Mouse (Mus musculus): ENCODE measurements around the gene Zmym2. TPM values are rescaled to one million over a fixed set of nuclear protein-coding genes. Genes with fewer than 3 reads are reported as not detected.

Zmym2 gene
- total RNA-seq, 2 experiments from 2014 or later, result 33.8 to 64.5 TPM

DNA sequence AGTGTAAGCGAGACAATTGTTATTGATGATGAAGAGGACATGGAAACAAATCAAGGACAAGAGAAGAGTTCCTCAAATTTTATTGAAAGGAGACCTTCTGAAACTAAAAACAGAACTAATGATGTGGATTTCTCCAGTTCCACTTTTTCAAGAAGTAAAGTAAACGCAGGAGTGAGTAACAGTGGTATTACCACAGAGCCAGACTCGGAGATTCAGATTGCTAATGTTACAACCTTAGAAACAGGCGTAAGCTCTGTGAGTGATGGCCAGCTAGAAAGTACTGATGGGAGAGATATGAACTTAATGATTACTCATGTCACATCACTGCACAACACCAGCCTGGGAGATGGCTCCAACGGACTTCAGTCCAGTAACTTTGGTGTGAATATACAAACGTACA lies 16.6 kb downstream of the Zmym2 start:
- ATAC-seq (replicated peaks; ENCODE audit: poor library complexity, severe bottlenecking), result peak; percentile 93

DNA sequence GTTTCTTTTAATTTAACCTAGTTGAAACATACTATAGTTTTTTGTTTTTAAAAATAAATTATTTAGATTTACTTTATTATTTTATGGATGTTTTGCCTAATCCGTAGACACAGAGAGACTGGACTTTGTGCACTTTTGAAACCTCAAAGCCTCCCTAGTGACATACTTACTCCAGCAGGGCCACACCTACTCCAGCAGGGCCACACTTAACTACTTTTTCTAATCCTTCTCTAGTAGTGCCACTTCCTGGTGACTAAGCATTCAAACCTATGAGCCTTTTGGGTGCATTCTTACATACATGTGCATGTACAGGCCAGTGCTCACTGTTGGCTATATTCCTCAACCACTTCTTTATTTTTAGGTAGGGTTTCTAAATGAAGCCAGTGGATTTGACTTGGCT lies 19.2 kb downstream of the Zmym2 start:
- ATAC-seq (replicated peaks; ENCODE audit: poor library complexity, severe bottlenecking), result no peak

DNA sequence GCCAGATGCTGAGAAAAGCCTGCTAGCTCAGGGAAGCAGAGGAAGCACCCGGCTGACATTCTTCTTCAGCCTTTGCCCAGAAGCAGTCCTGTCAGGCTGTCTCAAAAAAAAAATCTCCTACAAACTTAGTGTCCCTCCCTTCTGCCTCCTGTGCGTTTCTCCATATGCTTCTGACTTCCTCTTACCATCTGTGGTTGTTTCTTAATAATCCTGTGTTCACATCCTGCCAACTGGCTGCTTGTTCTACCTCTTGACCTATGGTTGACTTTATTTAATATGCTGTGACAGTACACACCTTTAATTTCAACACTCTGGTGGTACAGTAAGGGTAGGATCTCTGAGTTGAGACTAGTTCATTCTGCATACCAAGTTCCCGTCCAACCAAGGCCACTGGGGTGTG lies 32.1 kb downstream of the Zmym2 start:
- ATAC-seq (replicated peaks; ENCODE audit: poor library complexity, severe bottlenecking), result peak; percentile 100

DNA sequence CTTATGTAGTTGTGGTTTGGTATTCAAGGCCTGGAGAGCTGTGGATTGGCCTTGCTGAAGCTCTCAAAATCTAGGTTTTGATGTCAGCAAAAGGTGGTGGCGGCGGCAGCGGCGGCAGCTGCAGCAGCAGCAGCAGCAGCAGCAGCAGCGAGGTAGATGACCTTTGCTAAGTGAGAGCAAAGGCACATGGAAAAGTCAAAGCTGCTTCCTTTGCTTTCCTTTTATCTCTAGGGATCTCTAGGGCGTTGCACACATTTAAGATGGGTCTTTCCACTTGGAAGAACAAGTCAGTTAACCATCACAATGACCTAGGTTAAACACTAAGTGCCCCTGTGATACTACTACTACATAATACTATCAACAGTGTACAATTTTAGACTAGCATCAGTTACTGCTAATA lies 49.0 kb downstream of the Zmym2 start:
- no peak for ATAC-seq (replicated peaks; ENCODE audit: poor library complexity, severe bottlenecking)

DNA sequence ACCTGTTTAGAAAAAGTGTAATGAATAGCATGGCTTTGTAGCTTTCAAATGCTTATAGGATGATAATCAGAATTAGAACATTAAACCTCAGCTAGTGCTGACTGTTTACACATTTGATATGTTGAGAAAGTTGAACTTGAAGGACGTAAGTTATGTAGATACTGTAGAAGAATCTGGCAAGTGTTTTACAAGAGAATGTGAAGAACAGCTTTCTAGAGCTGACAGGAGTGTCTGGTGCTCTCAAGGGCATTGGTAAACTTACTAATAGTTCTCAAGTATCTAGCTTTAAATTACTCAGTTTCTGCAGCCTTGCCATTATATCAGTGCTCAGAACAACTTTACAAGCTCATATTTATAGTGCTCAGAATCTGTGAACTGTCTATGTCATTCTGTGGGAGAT lies 53.5 kb downstream of the Zmym2 start:
- no peak for ATAC-seq (replicated peaks; ENCODE audit: poor library complexity, severe bottlenecking)

DNA sequence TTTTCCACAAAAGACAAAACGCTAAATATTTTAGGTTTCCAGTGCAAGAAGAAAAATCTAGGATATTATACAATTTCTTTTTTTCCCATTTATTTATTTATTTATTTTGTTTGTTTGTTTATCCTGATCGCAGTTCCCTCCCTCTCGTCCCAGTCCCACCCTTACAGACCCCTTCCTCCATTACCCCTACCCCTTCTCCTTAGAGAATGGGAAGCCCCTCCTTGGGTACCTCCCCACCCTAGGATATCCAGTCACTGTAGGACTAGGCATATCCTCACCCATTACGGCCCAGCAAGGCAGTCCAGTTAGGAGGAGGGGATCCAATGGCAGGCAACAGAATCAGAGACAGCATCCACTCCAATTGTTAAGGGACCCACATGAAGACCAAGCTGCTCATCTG lies 66.5 kb downstream of the Zmym2 start:
- ATAC-seq (replicated peaks; ENCODE audit: poor library complexity, severe bottlenecking), result no peak

DNA sequence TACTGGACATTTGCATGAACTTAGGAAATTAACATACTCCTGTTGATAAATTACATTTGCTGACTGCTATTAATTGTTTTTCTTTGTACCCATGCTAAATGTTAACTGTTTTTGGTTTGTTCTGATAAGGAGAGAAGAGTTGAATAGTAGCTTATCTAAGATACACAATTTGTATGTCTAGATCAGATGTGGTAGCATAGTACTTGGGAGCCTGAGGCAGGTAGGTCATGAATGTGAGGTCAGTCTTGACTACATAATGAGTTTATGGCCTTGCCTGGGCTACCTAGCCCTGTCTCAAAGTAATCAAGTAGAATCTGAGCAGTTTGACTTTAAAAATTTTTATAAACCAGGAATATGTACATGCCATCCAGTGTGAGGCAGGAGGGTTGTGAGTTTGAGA lies 67.9 kb downstream of the Zmym2 start:
- ATAC-seq (replicated peaks; ENCODE audit: poor library complexity, severe bottlenecking), result no peak

DNA sequence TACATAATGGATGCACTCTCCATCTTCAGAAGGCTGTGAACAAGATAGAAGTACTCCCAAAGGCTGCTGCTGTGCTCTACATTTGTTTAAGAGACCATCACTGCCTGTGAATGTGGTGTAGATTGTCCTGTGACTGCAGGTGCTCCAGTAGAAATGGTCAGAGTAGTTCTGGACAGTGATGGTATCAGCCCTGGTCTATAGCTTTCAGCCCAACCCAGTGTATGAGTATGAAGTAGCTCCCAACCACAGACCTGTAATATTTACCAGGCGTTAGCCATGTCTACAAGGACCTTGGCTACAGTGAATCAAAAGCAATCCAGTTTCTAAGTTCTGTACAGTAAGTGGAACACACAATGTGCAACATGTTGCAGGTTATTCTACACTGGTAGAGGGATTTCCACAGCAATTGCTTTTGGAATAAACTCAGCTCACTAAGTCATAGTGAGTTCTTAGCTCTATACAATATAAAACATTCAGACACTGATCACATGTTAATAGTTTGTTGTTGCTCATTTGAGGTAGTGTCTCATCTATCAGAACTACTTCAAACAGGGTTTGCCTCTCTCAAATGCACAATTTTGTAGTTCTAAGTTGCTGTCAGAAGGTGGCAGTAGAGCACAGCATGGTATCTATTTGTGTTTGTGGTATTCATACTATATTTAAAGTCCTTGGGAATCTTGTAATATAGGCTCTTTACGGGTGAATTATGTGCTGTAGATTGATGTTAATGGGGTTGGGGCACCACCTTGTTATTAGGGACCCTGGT lies 77.7 kb downstream of the Zmym2 start:
- no peak for ATAC-seq (replicated peaks; ENCODE audit: poor library complexity, severe bottlenecking)

DNA sequence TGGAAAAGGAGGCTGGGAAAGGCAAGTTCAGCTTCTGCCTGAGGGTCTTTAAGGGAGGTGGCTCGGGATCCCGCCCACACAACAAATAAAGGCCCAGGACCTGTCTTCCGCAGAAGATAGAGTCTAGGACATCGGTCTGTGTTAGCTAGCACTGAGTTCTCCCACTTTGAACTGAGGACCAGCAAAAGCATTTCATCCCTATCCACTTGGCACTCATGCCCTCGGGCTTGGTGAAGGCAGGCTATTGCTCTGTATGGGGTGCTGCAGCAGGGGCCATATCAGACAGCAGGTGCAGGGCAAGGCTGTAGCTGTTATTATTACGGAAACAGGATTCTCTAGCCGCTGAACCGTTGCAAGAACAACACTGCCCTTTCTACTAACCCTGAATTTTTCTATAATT lies 83.2 kb downstream of the Zmym2 start:
- ATAC-seq (replicated peaks; ENCODE audit: poor library complexity, severe bottlenecking), result no peak

DNA sequence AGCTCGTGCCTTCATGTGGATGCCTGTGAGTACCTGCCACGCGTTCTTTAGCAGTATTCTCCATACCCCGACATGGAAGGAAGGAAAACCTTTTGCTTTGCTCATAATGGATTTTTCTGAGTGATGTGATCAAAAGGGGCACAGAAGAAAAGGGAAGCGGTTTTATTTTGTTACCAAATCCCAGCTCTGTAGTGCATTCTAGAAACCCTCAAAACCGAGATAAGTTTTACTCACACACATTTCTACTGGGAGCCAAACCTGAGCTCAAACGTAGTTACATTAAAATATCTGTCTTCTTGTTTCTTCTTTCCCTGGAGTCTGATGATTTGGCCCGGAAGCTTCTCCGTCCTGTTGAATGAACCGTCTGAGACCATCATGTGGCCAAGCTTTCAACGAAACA lies 83.7 kb downstream of the Zmym2 start:
- ATAC-seq (replicated peaks; ENCODE audit: poor library complexity, severe bottlenecking), result no peak

DNA sequence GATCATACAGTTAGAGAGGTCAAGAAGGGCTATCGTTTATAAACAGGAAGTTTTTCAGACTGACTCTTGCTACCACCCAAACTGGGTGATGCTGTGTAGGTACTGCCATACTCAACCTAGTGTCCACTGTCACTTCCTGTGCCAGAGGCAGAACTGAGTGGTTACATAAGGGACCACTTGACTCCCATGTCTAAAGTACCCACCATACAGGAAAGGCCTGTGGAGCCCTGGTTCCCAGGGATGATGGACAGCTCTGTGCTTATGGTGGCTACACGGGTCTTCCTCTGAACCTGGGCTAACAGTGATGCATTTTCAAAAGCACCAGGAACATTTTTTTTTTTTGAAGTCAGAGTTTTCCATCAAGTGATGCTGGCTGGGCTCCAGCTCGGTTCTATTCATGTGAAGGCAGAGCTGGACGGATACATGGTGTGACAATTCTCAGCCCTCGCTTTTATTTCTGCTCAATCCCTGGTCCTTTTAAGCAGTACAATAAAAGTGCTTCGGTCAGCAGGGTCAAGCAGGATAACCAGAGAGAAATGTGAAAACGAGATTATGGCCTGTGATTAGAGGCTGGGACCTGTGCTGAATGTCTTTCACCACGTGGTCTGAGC lies 91.7 kb downstream of the Zmym2 start:
- no peak for ATAC-seq (replicated peaks; ENCODE audit: poor library complexity, severe bottlenecking)

DNA sequence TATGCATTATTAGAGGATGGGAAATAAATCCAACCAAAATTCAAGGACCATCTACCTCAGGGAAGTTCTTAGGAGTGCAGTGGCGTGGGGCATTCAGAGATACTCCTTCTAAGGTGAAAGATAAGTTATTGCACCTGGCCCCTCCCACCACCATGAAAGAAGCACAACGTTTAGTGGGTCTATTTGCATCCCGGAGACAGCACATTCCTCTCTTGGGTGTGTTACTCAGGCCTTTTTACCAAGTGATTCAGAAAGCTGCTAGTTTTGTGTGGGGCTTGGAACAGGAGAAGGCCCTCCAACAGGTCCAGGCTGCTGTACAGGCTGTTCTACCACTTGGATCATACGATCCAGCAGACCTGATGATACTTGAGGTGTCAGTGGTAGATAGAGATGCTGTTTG lies 102.2 kb downstream of the Zmym2 start:
- no peak for ATAC-seq (replicated peaks; ENCODE audit: poor library complexity, severe bottlenecking)

Other genes starting within 250 kb of the Zmym2 start
- gene Mphosph8, start 218.4 kb upstream of the Zmym2 start, total RNA-seq (2014; fragmentation: Nextera tagmentation), result 32.2 and 40.3 TPM in 2 replicates
- gene Mphosph8, start 218.4 kb upstream of the Zmym2 start, total RNA-seq (2017), result 25.2 and 32.5 TPM in 2 replicates
- gene Pspc1, start 108.3 kb upstream of the Zmym2 start, total RNA-seq (2014; fragmentation: Nextera tagmentation), result 45.1 and 58.0 TPM in 2 replicates
- 109 and 184 TPM in 2 replicates for gene Pspc1, start 108.3 kb upstream of the Zmym2 start, total RNA-seq (2017)
- 13.8 and 19.3 TPM in 2 replicates for gene Zmym5, start 74.9 kb upstream of the Zmym2 start, total RNA-seq (2014; fragmentation: Nextera tagmentation)
- 14.6 and 17.2 TPM in 2 replicates for gene Zmym5, start 74.9 kb upstream of the Zmym2 start, total RNA-seq (2017)
- gene Gja3, start 171.4 kb downstream of the Zmym2 start, total RNA-seq (2014; fragmentation: Nextera tagmentation), result not detected in 2 replicates
- not detected in 2 replicates for gene Gja3, start 171.4 kb downstream of the Zmym2 start, total RNA-seq (2017)
- gene Gjb2, start 218.0 kb downstream of the Zmym2 start, total RNA-seq (2014; fragmentation: Nextera tagmentation), result not detected in 2 replicates
- not detected in 2 replicates for gene Gjb2, start 218.0 kb downstream of the Zmym2 start, total RNA-seq (2017)
- not detected in 2 replicates for gene Gm4491, start 229.2 kb downstream of the Zmym2 start, total RNA-seq (2014; fragmentation: Nextera tagmentation)
- not detected in 2 replicates for gene Gm4491, start 229.2 kb downstream of the Zmym2 start, total RNA-seq (2017)
- gene Gjb6, start 247.0 kb downstream of the Zmym2 start, total RNA-seq (2014; fragmentation: Nextera tagmentation), result not detected in 2 replicates
- not detected in 2 replicates for gene Gjb6, start 247.0 kb downstream of the Zmym2 start, total RNA-seq (2017)

Measured in granulocyte monocyte progenitor cell, adult 5-6 weeks (primary cell).